Mouse (Mus musculus): ENCODE results near the gene Pear1. TPM values are rescaled to one million over a fixed set of nuclear protein-coding genes. Genes with fewer than 3 reads are reported as not detected.

Gene Pear1
- 74.7 TPM for polyA plus RNA-seq (2017; shearing (Covaris generic))

DNA sequence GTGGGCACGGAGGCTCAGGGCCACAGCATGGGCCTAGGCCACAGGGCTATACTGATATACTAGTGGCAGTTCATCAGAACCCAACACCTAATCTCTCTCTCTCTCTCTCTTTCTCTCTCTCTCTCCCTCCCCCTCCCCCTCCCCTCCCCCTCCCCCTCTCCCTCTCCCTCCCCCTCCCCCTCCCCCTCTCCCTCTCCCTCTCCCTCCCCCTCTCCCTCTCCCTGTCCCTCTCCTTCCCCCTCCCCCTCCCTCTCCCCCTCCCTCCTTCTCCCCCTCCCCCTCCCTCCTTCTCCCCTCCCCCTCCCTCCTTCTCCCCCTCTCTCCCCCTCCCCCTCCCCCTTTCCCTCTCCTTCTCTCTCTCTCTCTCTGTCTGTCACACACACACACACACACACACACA is at the start of gene Pear1:
TSS of gene Pear1 (minus strand) at position 101 of the 400 bp plus-strand sequence.

GRCm38 (mm10) chr3:87846650-87847110 is 22.6 kb upstream of the Pear1 start, which contains the start of gene Sh2d2a:
Sh2d2a (plus strand) TSS chr3:87846755.

DNA sequence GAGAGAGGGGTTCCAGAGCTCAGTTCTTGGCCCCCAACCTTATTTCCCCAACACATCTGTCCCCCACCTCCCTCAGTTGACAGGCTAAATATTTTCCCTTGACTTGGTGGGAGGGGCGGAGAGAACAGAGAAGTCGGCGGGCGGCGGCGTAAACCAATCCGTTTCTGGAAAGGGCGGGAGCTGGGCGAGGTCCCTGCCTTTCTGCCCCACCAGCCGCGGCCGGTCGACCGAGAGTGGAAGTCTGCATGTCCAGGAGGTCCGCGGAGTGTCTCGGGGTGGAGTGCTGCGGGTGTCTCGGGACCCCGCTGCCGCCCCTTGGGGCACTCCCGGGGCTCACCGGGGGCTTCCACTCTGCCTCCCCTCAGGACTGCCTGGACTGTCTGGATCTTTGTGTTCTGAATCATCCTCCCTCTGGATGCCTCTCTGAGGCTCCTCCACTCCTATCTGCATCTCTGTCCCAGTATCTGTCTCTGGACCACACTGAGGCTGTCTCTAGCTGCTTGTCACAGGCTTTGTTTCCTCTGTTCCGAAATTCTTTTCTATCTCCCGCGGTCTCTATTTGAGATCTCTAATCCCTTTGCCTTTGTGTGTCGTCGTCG is 27.3 kb downstream of the Pear1 start, which contains the start of gene Insrr:
TSS of gene Insrr (plus strand) at position 216 of the 599 bp plus-strand sequence.

DNA sequence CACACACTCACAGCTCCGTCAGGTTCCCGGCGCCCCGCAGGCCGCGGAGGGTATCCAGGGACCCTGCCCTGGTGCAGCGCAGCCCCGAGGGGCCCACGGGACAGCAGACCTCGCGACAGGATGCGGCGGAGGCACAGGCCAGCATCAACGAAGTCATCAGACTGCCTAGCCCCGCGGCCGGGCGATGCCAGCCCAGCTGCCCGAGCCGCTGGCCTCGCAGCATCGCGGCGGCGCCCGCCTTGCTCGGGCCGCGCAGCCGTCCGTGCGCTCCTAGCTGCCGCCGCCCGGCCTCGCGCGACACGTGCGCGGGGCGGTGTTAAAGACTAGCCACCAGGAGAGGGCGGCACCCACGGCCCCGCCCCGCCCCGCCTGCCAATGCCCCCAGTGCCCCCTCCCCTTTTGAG is 29.2 kb downstream of the Pear1 start, which contains the start of gene Ntrk1:
TSS of gene Ntrk1 (minus strand) at position 241 of the 404 bp plus-strand sequence.

DNA sequence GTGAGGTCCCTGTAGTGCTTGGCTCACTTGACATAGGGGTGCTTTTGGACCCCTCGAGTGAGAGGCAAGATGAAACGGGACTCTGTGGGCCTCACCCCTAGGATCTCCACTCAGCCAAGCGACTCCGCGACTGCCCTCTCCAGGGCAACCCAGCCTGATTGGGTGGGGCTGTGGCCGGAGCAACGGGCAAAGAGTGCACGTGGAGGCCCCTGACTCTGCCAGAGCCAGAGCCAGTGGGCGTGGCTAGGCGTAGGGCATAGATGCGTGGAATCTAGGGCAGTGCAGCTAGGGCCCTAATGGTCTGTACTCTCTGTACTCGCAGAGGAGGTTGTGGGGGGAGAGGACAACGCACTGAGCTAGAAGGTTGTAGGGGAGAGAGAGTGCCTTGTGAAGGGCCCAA is 75.7 kb downstream of the Pear1 start, which contains the start of gene Lrrc71:
TSS of gene Lrrc71 (minus strand) at position 195 of the 400 bp plus-strand sequence.

Other genes with a start within 250 kb of the Pear1 start
- 18.6 TPM for gene Arhgef11, start 206.7 kb downstream of the Pear1 start, polyA plus RNA-seq (2017; shearing (Covaris generic))
- 0.31 TPM for gene Lrrc71, start 75.7 kb downstream of the Pear1 start, polyA plus RNA-seq (2017; shearing (Covaris generic))
- 0.51 TPM for gene Ntrk1, start 29.1 kb downstream of the Pear1 start, polyA plus RNA-seq (2017; shearing (Covaris generic))
- gene Insrr, start 27.4 kb downstream of the Pear1 start, polyA plus RNA-seq (2017; shearing (Covaris generic)), result 0.25 TPM
- 256 TPM for gene Sh2d2a, start 22.4 kb upstream of the Pear1 start, polyA plus RNA-seq (2017; shearing (Covaris generic))
- gene Prcc, start 61.3 kb upstream of the Pear1 start, polyA plus RNA-seq (2017; shearing (Covaris generic)), result 20.5 TPM
- gene Hdgf, start 82.0 kb upstream of the Pear1 start, polyA plus RNA-seq (2017; shearing (Covaris generic)), result 165 TPM
- gene Mrpl24, start 95.2 kb upstream of the Pear1 start, polyA plus RNA-seq (2017; shearing (Covaris generic)), result 127 TPM
- 32.6 TPM for gene Isg20l2, start 106.0 kb upstream of the Pear1 start, polyA plus RNA-seq (2017; shearing (Covaris generic))
- 29.8 TPM for gene Rrnad1, start 106.4 kb upstream of the Pear1 start, polyA plus RNA-seq (2017; shearing (Covaris generic))
- not detected for gene Crabp2, start 124.4 kb upstream of the Pear1 start, polyA plus RNA-seq (2017; shearing (Covaris generic))
- 0.16 TPM for gene Nes, start 146.8 kb upstream of the Pear1 start, polyA plus RNA-seq (2017; shearing (Covaris generic))
- gene Bcan, start 175.9 kb upstream of the Pear1 start, polyA plus RNA-seq (2017; shearing (Covaris generic)), result not detected
- gene Hapln2, start 203.3 kb upstream of the Pear1 start, polyA plus RNA-seq (2017; shearing (Covaris generic)), result 0.13 TPM
- gene Gpatch4, start 218.8 kb upstream of the Pear1 start, polyA plus RNA-seq (2017; shearing (Covaris generic)), result 30.2 TPM
- 92.3 TPM for gene Naxe, start 234.2 kb upstream of the Pear1 start, polyA plus RNA-seq (2017; shearing (Covaris generic))